Mouse (Mus musculus): Measurements from ENCODE around the gene Dnm3. TPM values are rescaled to one million over a fixed set of nuclear protein-coding genes. Genes with fewer than 3 reads are reported as not detected.

The Dnm3 gene
- polyA plus RNA-seq, 1 experiment from 2014 or later: 71.6 TPM

DNA sequence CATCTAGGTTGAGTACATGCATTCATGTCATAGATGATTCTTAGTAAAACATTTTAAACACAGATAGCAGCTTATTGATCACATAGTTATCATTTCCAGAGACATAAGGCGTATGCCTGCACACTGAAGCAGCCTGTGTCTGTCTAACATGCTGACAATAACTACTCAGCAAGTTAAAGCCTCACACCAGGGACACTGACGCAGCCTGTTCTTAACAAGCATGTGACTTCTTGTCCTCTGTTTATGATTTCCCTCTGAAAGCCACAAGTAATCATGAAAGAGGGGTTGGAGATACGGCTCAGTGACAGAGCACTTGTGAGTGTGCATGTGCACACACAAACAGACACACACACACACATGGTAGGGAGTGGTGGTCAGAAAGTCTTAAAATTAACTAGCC is 294.4 kb downstream of the Dnm3 start:
- Histone ChIP-seq H3K36me3 (replicated peaks; ENCODE audit: control insufficient read depth, insufficient read depth) (no peaks in the 10 kb centered on the region), H3K4me1 (replicated peaks; ENCODE audit: control insufficient read depth, insufficient read depth, low read length) (peaks cover 30% of the 10 kb centered on the region), H3K9ac (no peak overlapping the region), H3K9me3 (ENCODE audit: control insufficient read depth, low read length) (no peaks in the 10 kb centered on the region), H3K4me2 (replicated peaks) (no peak overlapping the region), H3K27me3 (ENCODE audit: control insufficient read depth, insufficient read depth, low read length) (no peaks in the 10 kb centered on the region), H3K27ac (no peak overlapping the region; the same call in 1 of the 2 replicates), H3K4me3 (replicated peaks; ENCODE audit: low read length) (no peak overlapping the region)
- 0 out of 2 replicates have a peak, but pooled peaks have one; percentile 15 for ATAC-seq (ENCODE audit: low FRiP score)
- no peak for DNase-seq (ENCODE audit: low spot score)
- WGBS: 58% methylated on average over 3 of the region's 3 CpGs

DNA sequence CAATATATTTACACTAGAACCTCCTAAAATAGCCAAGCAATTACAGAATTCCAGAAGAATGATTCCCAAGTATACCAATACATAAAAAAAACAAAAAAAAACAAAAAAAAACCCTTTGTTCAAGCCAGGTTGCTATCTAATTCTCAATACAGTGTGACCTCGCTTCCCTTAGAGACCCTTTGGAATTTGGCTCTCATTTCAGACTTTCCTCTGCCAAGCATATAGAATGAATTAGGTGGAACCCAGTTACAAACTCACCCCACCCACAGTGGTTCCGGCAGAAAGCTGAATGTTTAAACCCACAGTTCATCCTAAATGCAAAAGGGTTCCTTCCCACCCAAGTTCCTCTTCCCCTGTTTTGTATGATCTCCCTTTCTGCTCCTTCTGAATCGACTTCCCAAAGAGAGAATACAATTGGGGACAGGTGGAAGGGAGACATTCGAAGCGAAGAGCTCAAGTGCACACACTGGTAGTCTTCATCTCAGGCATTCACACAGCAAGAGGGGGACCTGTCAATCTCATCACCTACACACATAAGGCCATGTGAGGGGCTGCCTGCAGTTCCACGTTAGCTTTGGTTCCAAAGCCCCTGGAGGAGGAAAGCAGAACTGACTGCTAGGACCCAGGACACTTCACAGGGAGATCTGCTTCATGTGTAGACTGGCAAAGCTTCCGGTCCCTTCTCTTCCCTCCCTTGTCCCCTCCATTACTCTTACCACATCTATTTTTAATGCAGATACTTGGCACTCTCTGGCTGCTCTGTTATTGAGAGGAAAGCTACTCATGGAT is 296.5 kb downstream of the Dnm3 start:
- Histone ChIP-seq H3K36me3 (replicated peaks; ENCODE audit: control insufficient read depth, insufficient read depth) (no peaks in the 10 kb centered on the region), H3K4me3 (replicated peaks; ENCODE audit: low read length) (no peak overlapping the region), H3K9ac (no peak overlapping the region), H3K27me3 (ENCODE audit: control insufficient read depth, insufficient read depth, low read length) (no peaks in the 10 kb centered on the region), H3K4me1 (replicated peaks; ENCODE audit: control insufficient read depth, insufficient read depth, low read length) (peaks cover 21% of the 10 kb centered on the region), H3K27ac (no peak overlapping the region), H3K9me3 (ENCODE audit: control insufficient read depth, low read length) (no peaks in the 10 kb centered on the region), H3K4me2 (replicated peaks) (no peak overlapping the region)
- 67% methylated on average over 7 of the region's 7 CpGs for WGBS
- ATAC-seq (ENCODE audit: low FRiP score): no peak
- no peak for DNase-seq (ENCODE audit: low spot score)

GRCm38 (mm10) chr1:162180451-162180850 is 297.4 kb downstream of the Dnm3 start:
- no peak for ATAC-seq (ENCODE audit: low FRiP score)
- no peak overlapping the region for H3K9ac ChIP-seq

DNA sequence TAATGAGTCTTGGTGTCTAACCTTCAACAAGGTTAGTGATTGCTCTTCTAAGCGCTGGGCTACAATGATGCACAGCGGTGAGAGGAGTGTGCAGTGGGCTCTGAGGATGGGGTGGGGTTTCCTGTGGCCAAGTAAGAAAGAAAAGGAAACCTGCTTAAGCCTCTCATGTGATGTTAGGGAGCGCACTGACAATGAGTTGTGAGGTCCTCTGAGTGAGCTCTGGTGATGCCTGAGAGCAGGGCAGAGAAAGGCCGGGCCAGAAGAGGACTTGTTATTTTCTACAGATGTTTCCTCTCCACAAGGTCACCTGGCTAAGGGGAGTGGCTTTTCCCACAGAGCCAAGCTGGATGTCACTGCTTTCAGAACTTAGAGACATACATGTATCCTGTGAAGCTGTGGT is 298.4 kb downstream of the Dnm3 start:
- no peaks in the 10 kb centered on the region for H3K9me3 ChIP-seq (ENCODE audit: control insufficient read depth, low read length)
- 91% methylated on average over 4 of the region's 4 CpGs for WGBS
- DNase-seq (ENCODE audit: low spot score) (no peak), ATAC-seq (ENCODE audit: low FRiP score) (no peak)
- H3K4me3 ChIP-seq (replicated peaks; ENCODE audit: low read length): no peak overlapping the region
- H3K27me3 ChIP-seq (ENCODE audit: control insufficient read depth, insufficient read depth, low read length): no peaks in the 10 kb centered on the region
- H3K27ac ChIP-seq: no peak overlapping the region
- peaks cover 17% of the 10 kb centered on the region for H3K4me1 ChIP-seq (replicated peaks; ENCODE audit: control insufficient read depth, insufficient read depth, low read length)
- no peaks in the 10 kb centered on the region for H3K36me3 ChIP-seq (replicated peaks; ENCODE audit: control insufficient read depth, insufficient read depth)
- H3K4me2 ChIP-seq (replicated peaks): no peak overlapping the region
- H3K9ac ChIP-seq: no peak overlapping the region

More at GRCm38 (mm10) chr1:162180451-162180850, 297.4 kb downstream of the Dnm3 start:
- Histone ChIP-seq H3K9me3 (ENCODE audit: control insufficient read depth, low read length) (no peaks in the 10 kb centered on the region), H3K36me3 (replicated peaks; ENCODE audit: control insufficient read depth, insufficient read depth) (no peaks in the 10 kb centered on the region), H3K27ac (no peak overlapping the region), H3K4me1 (replicated peaks; ENCODE audit: control insufficient read depth, insufficient read depth, low read length) (peaks cover 21% of the 10 kb centered on the region), H3K4me2 (replicated peaks) (no peak overlapping the region), H3K4me3 (replicated peaks; ENCODE audit: low read length) (no peak overlapping the region), H3K27me3 (ENCODE audit: control insufficient read depth, insufficient read depth, low read length) (no peaks in the 10 kb centered on the region)
- DNase-seq (ENCODE audit: low spot score): no peak
- WGBS: 78% methylated on average over 7 of the region's 7 CpGs

DNA sequence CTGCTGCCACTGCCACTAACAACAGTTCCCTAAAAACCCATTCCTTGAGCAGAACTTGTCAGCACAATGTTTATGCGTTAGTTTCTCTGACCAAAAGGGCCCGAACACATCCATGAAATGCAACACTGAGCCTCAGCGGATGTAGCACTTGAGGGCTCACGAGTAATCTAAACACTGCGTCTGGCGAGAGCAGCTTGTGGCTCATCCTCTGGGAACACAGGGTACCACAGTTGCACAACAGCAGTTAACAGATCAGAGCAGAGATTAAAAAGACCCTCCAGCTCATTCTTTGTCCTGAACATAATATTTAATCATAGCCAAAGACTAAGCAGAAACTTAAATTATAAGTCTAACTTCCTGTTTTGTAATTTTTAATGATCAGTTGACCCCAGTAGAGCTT is 305.0 kb downstream of the Dnm3 start:
- Histone ChIP-seq H3K4me1 (replicated peaks; ENCODE audit: control insufficient read depth, insufficient read depth, low read length) (no peaks in the 10 kb centered on the region), H3K27ac (no peak overlapping the region), H3K9ac (no peak overlapping the region), H3K36me3 (replicated peaks; ENCODE audit: control insufficient read depth, insufficient read depth) (no peaks in the 10 kb centered on the region), H3K27me3 (ENCODE audit: control insufficient read depth, insufficient read depth, low read length) (no peaks in the 10 kb centered on the region), H3K4me2 (replicated peaks) (no peak overlapping the region), H3K9me3 (ENCODE audit: control insufficient read depth, low read length) (no peaks in the 10 kb centered on the region), H3K4me3 (replicated peaks; ENCODE audit: low read length) (no peak overlapping the region)
- no peak for ATAC-seq (ENCODE audit: low FRiP score)
- 66% methylated on average over 6 of the region's 6 CpGs for WGBS
- DNase-seq (ENCODE audit: low spot score): no peak

GRCm38 (mm10) chr1:162163687-162164484 is 313.9 kb downstream of the Dnm3 start:
- H3K4me1 ChIP-seq (replicated peaks; ENCODE audit: control insufficient read depth, insufficient read depth, low read length): no peaks in the 10 kb centered on the region
- no peak overlapping the region for H3K4me3 ChIP-seq (replicated peaks; ENCODE audit: low read length)
- H3K9me3 ChIP-seq (ENCODE audit: control insufficient read depth, low read length): no peaks in the 10 kb centered on the region
- H3K4me2 ChIP-seq (replicated peaks): no peak overlapping the region
- WGBS: 91% methylated on average over 7 of the region's 7 CpGs
- no peaks in the 10 kb centered on the region for H3K36me3 ChIP-seq (replicated peaks; ENCODE audit: control insufficient read depth, insufficient read depth)
- H3K27me3 ChIP-seq (ENCODE audit: control insufficient read depth, insufficient read depth, low read length): no peaks in the 10 kb centered on the region
- H3K9ac ChIP-seq: no peak overlapping the region
- no peak for ATAC-seq (ENCODE audit: low FRiP score)
- H3K27ac ChIP-seq: no peak overlapping the region
- no peak for DNase-seq (ENCODE audit: low spot score)

GRCm38 (mm10) chr1:162162677-162163076 is 315.2 kb downstream of the Dnm3 start:
- no peaks in the 10 kb centered on the region for H3K27me3 ChIP-seq (ENCODE audit: control insufficient read depth, insufficient read depth, low read length)
- no peak for ATAC-seq (ENCODE audit: low FRiP score)
- 82% methylated on average over 7 of the region's 7 CpGs for WGBS

DNA sequence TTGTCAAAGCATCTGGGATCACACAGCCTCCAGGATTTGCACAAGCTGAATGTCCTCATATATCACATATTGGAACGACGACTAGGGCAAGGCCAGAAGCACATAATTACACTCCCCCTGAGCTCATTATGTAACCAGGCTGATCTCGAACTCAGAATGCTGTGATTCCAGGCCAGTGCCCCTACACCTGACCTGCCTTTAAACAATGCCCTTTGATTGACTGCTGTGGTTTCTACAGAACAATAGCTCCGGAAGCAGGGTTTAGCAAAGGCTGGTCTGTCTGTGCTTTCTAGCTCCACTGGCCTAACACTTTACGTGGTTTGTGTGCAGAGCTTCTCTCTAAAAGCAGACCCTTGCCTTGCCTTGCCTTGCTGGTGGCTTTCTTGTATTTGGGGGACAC is 315.6 kb downstream of the Dnm3 start:
- ATAC-seq (ENCODE audit: low FRiP score) (no peak), DNase-seq (ENCODE audit: low spot score) (no peak)
- Histone ChIP-seq H3K27me3 (ENCODE audit: control insufficient read depth, insufficient read depth, low read length) (no peaks in the 10 kb centered on the region), H3K4me1 (replicated peaks; ENCODE audit: control insufficient read depth, insufficient read depth, low read length) (no peaks in the 10 kb centered on the region), H3K9me3 (ENCODE audit: control insufficient read depth, low read length) (no peaks in the 10 kb centered on the region), H3K9ac (no peak overlapping the region), H3K36me3 (replicated peaks; ENCODE audit: control insufficient read depth, insufficient read depth) (no peaks in the 10 kb centered on the region), H3K27ac (no peak overlapping the region), H3K4me2 (replicated peaks) (no peak overlapping the region), H3K4me3 (replicated peaks; ENCODE audit: low read length) (no peak overlapping the region)
- WGBS: 32% methylated on average over 5 of the region's 5 CpGs

More at GRCm38 (mm10) chr1:162162677-162163076, 315.2 kb downstream of the Dnm3 start:
- no peaks in the 10 kb centered on the region for H3K4me1 ChIP-seq (replicated peaks; ENCODE audit: control insufficient read depth, insufficient read depth, low read length)
- H3K9me3 ChIP-seq (ENCODE audit: control insufficient read depth, low read length): no peaks in the 10 kb centered on the region
- no peak overlapping the region for H3K27ac ChIP-seq
- H3K36me3 ChIP-seq (replicated peaks; ENCODE audit: control insufficient read depth, insufficient read depth): no peaks in the 10 kb centered on the region
- no peak overlapping the region for H3K4me2 ChIP-seq (replicated peaks)
- no peak overlapping the region for H3K9ac ChIP-seq
- no peak for DNase-seq (ENCODE audit: low spot score)
- no peak overlapping the region for H3K4me3 ChIP-seq (replicated peaks; ENCODE audit: low read length)

DNA sequence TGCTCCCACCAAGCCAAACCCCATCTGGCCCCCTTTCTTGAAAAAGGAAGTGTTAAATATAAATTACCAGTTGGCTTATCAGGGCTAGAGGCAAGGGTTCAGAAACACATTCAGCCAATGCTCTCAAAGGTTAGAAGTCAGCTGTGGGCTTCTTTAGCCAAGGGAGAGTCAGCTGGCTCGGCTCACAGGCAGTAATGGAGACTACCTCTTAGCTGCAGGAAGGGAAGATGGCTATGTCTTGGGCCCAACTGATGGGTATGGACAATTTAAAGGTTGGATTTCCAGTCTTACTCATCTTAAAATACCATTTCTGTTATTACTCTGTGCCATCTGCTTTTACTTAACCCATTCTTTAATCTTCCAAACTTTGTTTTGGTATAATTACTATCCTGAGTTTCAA is 317.1 kb downstream of the Dnm3 start:
- Histone ChIP-seq H3K27ac (no peak overlapping the region), H3K36me3 (replicated peaks; ENCODE audit: control insufficient read depth, insufficient read depth) (no peaks in the 10 kb centered on the region), H3K27me3 (ENCODE audit: control insufficient read depth, insufficient read depth, low read length) (no peaks in the 10 kb centered on the region), H3K4me1 (replicated peaks; ENCODE audit: control insufficient read depth, insufficient read depth, low read length) (no peaks in the 10 kb centered on the region), H3K4me2 (replicated peaks) (no peak overlapping the region), H3K9me3 (ENCODE audit: control insufficient read depth, low read length) (no peaks in the 10 kb centered on the region), H3K9ac (no peak overlapping the region), H3K4me3 (replicated peaks; ENCODE audit: low read length) (no peak overlapping the region)
- DNase-seq (ENCODE audit: low spot score) (no peak), ATAC-seq (ENCODE audit: low FRiP score) (no peak)
- 63% methylated on average over 1 of the region's 1 CpGs for WGBS
